In the genomic region with DNA sequence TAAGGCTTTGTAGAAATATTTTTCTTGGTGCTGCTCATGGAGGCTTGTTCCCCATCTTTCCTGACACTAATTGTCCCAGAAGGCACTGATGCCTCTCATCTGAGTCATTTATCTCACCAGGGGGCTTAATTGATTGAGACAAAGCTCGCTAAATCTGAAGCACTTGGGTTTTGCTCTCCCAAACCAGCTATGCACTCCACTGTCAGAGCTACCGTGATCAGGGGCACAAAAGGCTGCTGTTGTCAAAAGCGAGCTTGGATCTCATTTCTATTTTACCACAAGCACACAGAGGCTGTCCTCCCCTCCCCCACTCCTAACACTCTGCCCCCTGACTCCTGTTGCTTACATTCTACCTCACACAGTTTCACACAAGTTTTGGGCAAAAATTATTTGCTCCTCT, we compare ENCODE assay signal across 13 mouse cellular contexts.
DNase-seq lines count a peak whose midpoint lies in the region; ATAC-seq lines count a peak whose summit lies in the region.
"Had no signal": no experiment of that assay in that cellular context is flagged by ENCODE, and none has a peak within 500 bp of the region (broad histone marks: within the 10 kb centered on the region; RNA-seq: fewer than 3 reads in every experiment).

No protein-coding gene starts in this region.

- H3K27me3 ChIP-seq in forebrain, embryonic 12.5 days: no peaks in the 10 kb centered on the region
- H3K27me3 ChIP-seq in liver, embryonic 12.5 days (replicated peaks): no peaks in the 10 kb centered on the region
- H3K27me3 ChIP-seq: lung, embryonic 15.5 days had no signal

- no peaks in the 10 kb centered on the region for H3K9me3 ChIP-seq in forebrain, embryonic 12.5 days
- no peaks in the 10 kb centered on the region for H3K9me3 ChIP-seq in liver, embryonic 12.5 days (replicated peaks)
- H3K9me3 ChIP-seq: lung, embryonic 15.5 days had no signal

- intact Hi-C loops in left cerebral cortex, postnatal 4 days (cut with DNase I): no loop called here

- ATAC-seq in forebrain, embryonic 12.5 days (ENCODE audit: low FRiP score): peak; percentile 82
- ATAC-seq in liver, embryonic 12.5 days: no peak
- no peak for ATAC-seq in CD4-positive, CD25-positive, alpha-beta regulatory T cell, adult 4 months

- H3K27ac ChIP-seq in forebrain, embryonic 12.5 days: 0 out of 2 replicates have a peak overlapping the region, but pooled peaks have one; percentile 38
- H3K27ac ChIP-seq in liver, embryonic 12.5 days: no peak overlapping the region
- H3K27ac ChIP-seq: lung, embryonic 15.5 days had no signal

- H3K4me3 ChIP-seq in forebrain, embryonic 12.5 days (replicated peaks): no peak overlapping the region
- no peak overlapping the region for H3K4me3 ChIP-seq in liver, embryonic 12.5 days
- H3K4me3 ChIP-seq: lung, embryonic 15.5 days had no signal

- H3K4me1 ChIP-seq in forebrain, embryonic 12.5 days: peaks cover 14% of the 10 kb centered on the region; the same call in 1 of the 2 replicates
- H3K4me1 ChIP-seq in liver, embryonic 12.5 days: no peaks in the 10 kb centered on the region

- WGBS in forebrain, embryonic 12.5 days: 2% methylated on average over 3 of the region's 3 CpGs
- 15% methylated on average over 3 of the region's 3 CpGs for WGBS in liver, embryonic 12.5 days (ENCODE audit: insufficient replicate concordance)

- H3K36me3 ChIP-seq in forebrain, embryonic 12.5 days (replicated peaks): no peaks in the 10 kb centered on the region
- no peaks in the 10 kb centered on the region for H3K36me3 ChIP-seq in liver, embryonic 12.5 days
- H3K36me3 ChIP-seq: lung, embryonic 15.5 days had no signal

- no peak overlapping the region for H3K9ac ChIP-seq in forebrain, embryonic 12.5 days
- H3K9ac ChIP-seq in liver, embryonic 12.5 days: no peak overlapping the region
- H3K9ac ChIP-seq: lung, embryonic 15.5 days had no signal

- H3K4me2 ChIP-seq in forebrain, embryonic 12.5 days: no peak overlapping the region; the same call in 1 of the 2 replicates
- no peak overlapping the region for H3K4me2 ChIP-seq in liver, embryonic 12.5 days
- H3K4me2 ChIP-seq: lung, embryonic 15.5 days had no signal

- DNase-seq in left cerebral cortex, postnatal 4 days: peak; percentile 10
- DNase-seq in left cerebral cortex, adult 8-10 months (ENCODE audit: low spot score in 2 of 2): no peak
- DNase-seq in mesoderm, embryonic 11.5 days (ENCODE audit: low read depth, low spot score): peak; percentile 37
- DNase-seq in retina, postnatal 7 days (ENCODE audit: low read depth, low spot score): peak; percentile 20
- no peak for DNase-seq in kidney, postnatal 25 days
- DNase-seq: heart, adult 11 months; heart, postnatal 14 days; kidney, adult 8-10 months; right cerebral cortex, adult 18-20 months had no signal

Comparison
In these comparisons a context has a peak if more than half of its experiments do, and no peak if none do; other contexts are left out.
1. DNase-seq: peak in left cerebral cortex, postnatal 4 days (single experiment), mesoderm, embryonic 11.5 days (single experiment) and retina, postnatal 7 days (single experiment); none in left cerebral cortex, adult 8-10 months (0 of 2) and kidney, postnatal 25 days (0 of 2).